Mouse (Mus musculus) stomach, postnatal 0 days (tissue): ENCODE data around the gene Hmga2.

Experiments
- CTCF ChIP-seq: IDR thresholded peaks from 2 replicates; pipeline ENCODE4 v1.5.1; 2016; ENCODE audit warnings: antibody characterized with exemption, low read depth, mild to moderate bottlenecking, moderate library complexity
- EP300 ChIP-seq: optimal IDR thresholded peaks from 2 replicates; pipeline ENCODE3; 2016; ENCODE audit warnings: antibody characterized with exemption

GRCm38 (mm10) chr10:120424015-120424414 lies 52.3 kb downstream of the Hmga2 start:
- TF ChIP-seq CTCF (no peak), EP300 (no peak)
